Mouse (Mus musculus) kidney, postnatal 36 days (tissue): Measurements from ENCODE around the gene Uap1l1.
"Not testable (repeated sequence)": the region's sequence is repeated elsewhere in the genome, so short reads cannot be mapped to it uniquely, and the experiment has no call there.

ENCODE experiments used
- DNase-seq, 2 experiments: peaks; one replicate each; pipeline ENCODE4 v3.0.0; 2021 to 2022; ENCODE audit warnings: mixed read lengths in 2 of 2

Uap1l1 gene

DNA sequence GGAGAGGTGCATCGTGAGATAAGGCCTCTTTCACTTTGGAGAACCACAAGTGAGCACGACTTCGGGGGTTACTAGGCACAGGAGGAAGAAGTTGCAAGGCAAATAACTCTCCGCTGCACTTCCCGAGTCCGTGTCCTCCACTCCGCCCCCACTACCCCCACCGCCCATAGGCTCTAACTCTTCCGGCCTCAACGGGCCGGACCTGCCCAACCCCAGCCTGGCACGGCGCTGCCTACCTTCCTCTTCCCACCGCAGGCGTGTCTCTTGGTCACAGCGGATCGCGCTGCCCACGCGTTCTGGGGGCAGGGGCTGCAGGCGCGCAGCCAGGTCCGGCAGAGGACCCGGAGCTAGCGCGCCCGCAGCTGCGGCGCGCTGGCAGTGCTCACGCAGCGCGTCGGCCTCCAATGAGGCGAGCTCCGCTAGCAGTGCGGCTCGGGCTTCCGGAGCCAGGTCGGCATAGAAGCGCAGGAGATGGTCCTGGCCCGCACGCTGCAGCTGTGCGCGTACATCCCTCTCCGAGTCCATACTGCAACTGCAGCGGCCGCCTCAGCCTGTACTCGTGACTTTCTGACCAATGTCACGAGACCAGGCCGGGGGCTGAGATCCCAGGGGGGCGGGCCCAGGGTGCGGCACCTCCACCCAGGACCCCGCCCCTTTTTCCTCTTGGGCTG, at the start of gene Uap1l1:
Uap1l1 (minus strand) TSS at position 592 of the 671 bp plus-strand sequence.
- DNase-seq = peak; percentile 92 to 93

DNA sequence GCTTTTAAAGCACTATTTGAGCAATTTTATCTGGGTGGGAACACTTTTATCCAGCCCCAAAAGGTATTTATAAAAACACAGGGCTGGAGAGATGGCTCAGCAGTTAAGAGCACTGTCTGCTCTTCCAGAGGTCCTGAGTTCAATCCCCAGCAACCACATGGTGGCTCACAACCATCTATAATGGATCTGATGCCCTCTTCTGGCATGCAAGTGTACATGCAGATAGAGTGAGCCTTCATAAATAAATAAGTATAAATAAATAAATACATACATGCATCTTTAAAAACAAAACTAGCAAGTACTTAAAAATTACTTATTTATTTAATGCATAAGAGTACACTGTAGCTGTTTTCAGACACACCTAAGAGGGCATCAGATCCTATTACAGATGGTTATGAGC, 48.0 kb upstream of the Uap1l1 start:
- not testable (repeated sequence) for DNase-seq

- no peak for DNase-seq
Observed at GRCm38 (mm10) chr2:25408908-25409307, 43.4 kb upstream of the Uap1l1 start.

GRCm38 (mm10) chr2:25403994-25404393, 38.5 kb upstream of the Uap1l1 start:
- DNase-seq = no peak

- peak; percentile 76 to 80 for DNase-seq
Observed at GRCm38 (mm10) chr2:25402972-25403601, 37.6 kb upstream of the Uap1l1 start.

DNA sequence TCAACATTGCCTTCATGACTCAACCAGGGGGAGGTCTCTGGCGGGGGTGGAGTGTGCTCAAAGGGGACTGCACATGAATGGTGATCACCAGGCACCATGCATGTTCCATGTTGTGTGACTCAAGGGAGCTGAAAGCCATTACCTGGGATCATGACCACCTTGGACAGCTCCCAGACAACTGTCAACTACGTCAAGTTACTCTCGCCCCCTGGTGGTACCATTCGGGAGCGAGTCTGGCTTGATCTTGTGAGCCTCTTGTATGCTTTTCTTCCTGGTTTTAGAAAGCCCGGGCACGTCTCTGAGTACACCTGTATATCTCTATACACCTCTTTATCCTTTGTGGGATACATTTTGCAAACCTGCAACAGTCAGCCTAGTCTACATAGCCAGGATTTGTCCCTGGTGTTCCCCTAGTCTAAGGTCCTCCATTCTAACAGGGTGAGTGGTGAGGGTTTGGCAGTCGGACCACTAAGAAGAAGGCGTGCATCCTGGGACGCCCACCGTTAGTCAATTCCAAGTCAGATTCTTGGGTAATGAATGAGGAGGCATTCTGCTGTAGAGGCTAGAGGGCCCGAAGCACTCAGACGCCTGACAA, 37.0 kb upstream of the Uap1l1 start:
- peak; percentile 89 to 95 for DNase-seq

DNA sequence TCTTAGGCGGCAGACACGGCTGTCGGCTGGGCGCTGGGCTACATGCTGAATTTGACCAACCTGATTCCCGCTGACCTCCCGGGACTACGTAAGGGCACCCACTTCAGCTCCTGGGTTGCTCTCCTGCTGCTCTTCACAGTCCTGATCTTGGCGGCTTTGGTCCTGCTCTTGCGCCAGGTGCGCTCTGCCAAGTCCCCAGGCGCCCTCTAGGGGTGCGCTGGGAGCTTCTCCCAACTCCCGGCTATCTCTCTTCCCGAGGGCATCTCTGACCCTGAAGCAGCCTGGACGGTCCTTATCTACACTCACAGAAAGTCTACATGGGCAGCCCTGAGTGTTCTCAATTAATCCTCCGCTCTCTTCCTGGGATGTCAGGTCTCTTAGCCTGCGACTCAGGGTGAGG, 35.3 kb upstream of the Uap1l1 start:
- peak; percentile 72 to 88 for DNase-seq

DNA sequence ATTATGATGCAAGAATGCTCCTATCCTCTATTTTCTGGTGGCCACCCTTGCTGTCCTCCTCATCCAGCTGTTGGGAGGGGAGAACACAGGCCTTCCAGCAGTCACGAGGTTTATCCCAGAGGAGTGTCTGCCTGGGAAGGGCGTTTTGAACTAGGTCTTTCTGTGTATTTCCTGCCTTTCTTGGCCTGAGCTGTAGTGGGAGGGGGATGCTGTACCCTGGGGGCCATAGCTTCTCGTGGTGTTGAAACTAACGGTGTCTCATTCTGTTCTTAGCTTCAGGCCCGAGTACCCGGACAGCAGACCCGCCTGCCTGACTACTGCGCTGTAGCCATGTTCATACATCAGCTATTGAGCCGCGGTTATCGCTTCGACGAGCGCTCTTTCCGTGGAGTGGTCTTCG, 34.8 kb upstream of the Uap1l1 start:
- DNase-seq = no peak

DNA sequence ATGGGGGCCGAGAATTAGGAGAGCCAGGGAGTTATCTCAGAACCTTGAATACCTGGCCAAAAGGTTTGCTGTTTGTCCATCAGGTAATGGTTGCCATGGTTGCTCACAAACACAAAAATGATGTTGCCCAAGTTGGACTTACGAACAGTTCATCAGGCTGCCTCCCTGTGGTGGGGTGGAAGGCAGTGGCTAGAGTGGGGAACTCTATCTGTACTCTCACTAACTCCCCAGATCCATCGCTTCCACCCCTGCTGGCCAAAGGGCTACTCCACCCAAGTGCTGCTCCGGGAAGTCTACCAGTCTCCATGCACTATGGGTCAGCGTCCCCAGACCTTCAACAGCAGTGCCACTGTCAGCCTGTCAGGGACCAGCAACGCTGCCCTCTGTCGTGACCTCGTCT, 33.6 kb upstream of the Uap1l1 start, which contains the start of gene Npdc1:
Npdc1 (plus strand) TSS at position 301 of the 400 bp plus-strand sequence.
- DNase-seq = no peak

- no peak for DNase-seq
Observed at GRCm38 (mm10) chr2:25398065-25398464, 32.6 kb upstream of the Uap1l1 start.

GRCm38 (mm10) chr2:25397010-25397409, 31.5 kb upstream of the Uap1l1 start:
- DNase-seq = no peak

- DNase-seq = no peak
Observed at GRCm38 (mm10) chr2:25396597-25396983, 31.1 kb upstream of the Uap1l1 start.

DNA sequence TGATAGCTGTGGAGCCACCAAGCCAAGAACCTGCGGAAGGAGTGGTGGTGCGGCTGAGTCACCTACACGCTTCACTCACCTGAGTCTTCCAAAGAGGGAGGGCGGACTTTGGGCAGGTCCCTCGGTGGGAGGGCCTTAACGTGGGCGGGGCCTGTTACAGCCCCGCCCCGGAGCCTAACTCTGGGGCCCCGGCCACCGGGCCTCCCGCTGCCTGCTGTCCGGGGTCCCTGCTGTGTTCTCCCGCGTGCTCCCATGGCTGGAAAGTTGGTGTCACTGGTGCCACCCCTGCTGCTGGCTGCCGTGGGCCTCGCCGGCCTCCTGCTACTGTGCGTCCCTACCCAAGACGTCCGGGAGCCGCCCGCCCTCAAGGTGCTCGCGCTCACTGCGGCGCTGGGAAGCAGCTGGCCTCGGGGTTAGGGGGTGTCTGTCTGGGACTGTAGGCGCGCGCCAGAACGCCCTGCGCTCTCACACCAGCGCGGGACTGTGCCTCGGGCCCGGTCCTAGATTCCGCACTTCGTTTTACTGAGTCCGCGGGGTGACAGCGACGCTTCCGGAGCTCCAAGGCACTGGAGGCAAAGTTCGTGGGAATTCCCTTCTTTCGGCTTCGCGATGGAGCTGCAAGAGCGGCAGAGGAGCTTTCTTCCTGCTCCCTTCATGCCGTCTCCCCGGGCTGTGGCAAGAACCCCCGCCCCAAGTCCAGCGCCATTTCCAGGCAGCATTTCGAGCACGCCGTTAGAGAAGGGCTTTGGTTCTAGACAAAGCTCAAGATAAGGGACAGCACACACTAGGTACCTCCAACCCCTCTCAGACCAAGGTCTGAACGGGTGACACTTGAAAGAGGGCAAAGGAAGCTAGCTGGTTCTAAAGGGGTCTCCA, 30.5 kb upstream of the Uap1l1 start, which contains the start of gene Entpd2:
Entpd2 (plus strand) TSS at position 154 of the 876 bp plus-strand sequence.
- peak; percentile 63 to 80 for DNase-seq

- DNase-seq = peak in 1 of 2 experiments; percentile 52
Observed at GRCm38 (mm10) chr2:25394281-25395221, 29.1 kb upstream of the Uap1l1 start.

- no peak for DNase-seq
Observed at GRCm38 (mm10) chr2:25391266-25391665, 25.8 kb upstream of the Uap1l1 start.

GRCm38 (mm10) chr2:25384492-25384891, 19.0 kb upstream of the Uap1l1 start:
- no peak for DNase-seq

DNA sequence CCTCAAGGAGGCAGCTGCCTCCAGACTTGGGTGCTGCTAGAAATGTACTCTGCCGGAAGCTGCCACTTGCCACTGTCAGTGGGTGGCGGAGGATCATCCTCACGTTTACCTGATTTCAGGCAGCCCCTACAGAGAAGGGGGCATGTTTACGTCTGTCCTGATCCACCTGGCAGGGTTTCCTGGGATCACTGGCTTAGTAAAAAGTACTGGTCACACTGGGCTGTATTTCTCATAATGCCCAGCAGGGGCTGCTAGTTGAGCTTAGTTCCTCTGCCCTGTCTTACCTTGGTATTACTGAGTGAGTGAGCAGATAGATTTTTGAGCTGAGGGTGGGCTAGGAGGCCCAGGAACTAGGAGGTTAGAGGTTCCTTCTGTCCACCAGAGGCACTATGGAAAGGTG, 11.1 kb upstream of the Uap1l1 start:
- peak; percentile 59 to 82 for DNase-seq

DNA sequence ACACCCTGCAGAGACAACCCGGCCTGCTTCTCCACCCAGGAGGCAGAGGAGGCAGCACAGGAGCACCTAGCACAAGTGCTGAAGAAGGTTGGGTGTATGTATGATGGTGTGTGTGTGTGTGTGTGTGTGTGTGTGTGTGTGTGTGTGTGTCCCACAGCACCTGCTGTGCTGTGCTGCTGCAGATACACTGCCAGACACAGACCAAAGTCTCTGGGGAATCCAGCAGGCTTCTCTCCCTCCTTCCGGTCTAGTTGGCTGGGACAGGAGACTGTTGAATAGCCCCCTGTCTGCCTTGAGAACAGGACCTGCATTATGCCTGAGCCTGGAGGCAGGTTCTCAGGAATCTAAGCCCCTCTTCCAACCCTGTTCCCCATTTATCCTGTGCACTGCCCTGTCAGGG, 7.9 kb upstream of the Uap1l1 start:
- no peak for DNase-seq

DNA sequence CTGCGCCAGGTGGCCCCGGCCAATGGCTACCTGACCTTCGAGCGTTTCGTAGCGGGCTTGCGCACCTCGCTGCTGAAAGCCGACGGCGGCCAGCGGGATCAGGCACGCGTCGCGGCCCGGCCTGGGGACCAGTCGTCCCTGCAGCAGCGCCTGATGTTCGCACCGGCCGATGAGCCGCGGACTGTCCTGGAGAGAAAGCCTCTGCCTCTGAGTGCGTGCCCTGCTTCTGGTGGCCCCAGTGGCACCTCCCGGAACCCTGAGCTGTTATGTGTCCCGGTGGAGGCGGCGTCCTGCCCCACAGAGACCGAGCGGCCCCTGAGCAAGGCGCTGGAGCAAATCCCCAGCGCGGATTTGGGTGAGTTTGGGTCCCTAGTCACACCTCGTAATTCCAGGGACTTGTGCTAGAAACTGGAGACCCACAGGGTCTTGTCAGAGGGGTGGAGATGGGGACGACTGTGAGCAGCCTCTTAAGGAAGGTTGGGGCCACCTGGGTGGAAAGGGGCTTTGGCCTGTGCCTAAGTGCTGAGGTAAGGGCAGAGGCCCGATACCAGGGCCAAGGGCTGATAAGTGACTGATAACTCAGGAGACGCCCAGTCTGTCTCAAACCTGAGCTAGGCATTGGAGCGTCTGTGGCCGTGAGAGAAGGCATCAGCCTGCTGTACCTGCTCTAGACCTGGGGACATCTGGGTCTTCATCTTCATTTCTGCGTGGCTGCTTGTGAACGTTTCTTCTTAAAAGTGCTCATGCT, 7.3 kb upstream of the Uap1l1 start:
- DNase-seq = no peak

DNA sequence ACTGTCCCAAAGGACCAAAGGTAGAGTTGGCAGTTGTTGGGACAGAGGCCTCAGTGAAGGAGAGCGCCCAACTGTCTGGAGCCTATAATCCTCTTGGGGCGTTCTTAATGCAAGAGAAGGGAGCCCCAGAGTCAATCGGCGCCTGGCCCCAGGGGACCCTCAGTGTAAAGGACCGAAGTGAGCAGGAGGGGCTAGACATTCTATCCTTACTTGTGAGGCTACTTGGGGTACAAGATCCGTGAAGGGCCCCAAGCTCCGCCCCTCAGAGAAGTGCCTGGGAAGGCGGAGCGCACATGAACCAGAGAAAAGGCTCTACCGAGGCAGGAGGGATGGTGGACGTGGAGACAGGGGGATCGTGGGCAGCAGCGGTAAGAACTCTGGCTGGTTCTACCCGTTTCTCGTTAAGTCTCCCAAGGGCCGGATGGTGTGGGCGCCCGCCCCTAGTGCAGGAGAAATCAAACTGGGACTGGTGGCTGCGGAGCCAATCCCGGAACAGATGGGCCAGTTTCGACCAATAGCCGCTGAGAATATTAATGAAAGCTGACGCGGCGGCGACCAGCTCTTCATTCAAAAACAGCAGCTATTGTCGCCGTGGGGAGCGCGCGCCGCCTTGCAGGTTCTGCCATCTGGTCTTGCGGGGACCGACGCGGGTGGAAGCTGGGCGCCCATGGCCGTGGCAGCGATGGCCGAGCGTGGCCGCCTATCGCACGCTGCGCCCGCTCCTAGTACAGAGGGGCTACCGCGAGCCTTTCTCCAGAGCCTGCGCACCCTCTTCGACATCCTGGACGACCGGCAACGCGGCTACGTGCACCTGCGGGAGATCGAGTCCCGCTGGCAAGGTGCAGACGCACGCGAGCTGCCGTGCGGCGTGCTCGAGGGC, 6.5 kb upstream of the Uap1l1 start, which contains the start of gene Sapcd2:
Sapcd2 (plus strand) TSS at position 558 of the 880 bp plus-strand sequence.
- peak; percentile 89 to 90 for DNase-seq
